Mouse (Mus musculus) forebrain, embryonic 10.5 days (tissue): ENCODE results near the gene Vcp. TPM values are rescaled to one million over a fixed set of nuclear protein-coding genes. Genes with fewer than 3 reads are reported as not detected.

Experiments
- DNase-seq: peaks from one replicate; pipeline ENCODE4 v3.0.0-alpha.2; 2017; ENCODE audit warnings: low spot score; ENCODE audit errors: extremely low spot score
- H3K27ac ChIP-seq: fragments of 300-500 bp; sonication (generic); 2 replicates; pipeline ENCODE4 v1.5.1; 2016; ENCODE audit warnings: mild to moderate bottlenecking
- H3K27me3 ChIP-seq: fragments of 300-500 bp; sonication (generic); 2 replicates; pipeline ENCODE4 v1.6.1; 2016; ENCODE audit warnings: mild to moderate bottlenecking; ENCODE audit not compliant: poor library complexity, severe bottlenecking
- H3K36me3 ChIP-seq: fragments of 300-500 bp; sonication (generic); replicated peaks from 2 replicates; pipeline ENCODE4 v1.6.1; 2016; ENCODE audit warnings: mild to moderate bottlenecking, moderate library complexity
- H3K4me1 ChIP-seq: fragments of 300-500 bp; sonication (generic); 2 replicates; pipeline ENCODE4 v1.6.1; 2016
- H3K4me3 ChIP-seq: fragments of 300-500 bp; sonication (generic); 2 replicates; pipeline ENCODE4 v1.5.1; 2016; ENCODE audit warnings: mild to moderate bottlenecking, moderate library complexity
- H3K9me3 ChIP-seq: fragments of 300-500 bp; sonication (generic); 2 replicates; pipeline ENCODE4 v1.6.1; 2016; ENCODE audit warnings: mild to moderate bottlenecking, moderate library complexity
- WGBS: fragments of 180-500 bp; shearing (Covaris S2); methylation state at CpG from one replicate; pipeline ENCODE4 v1.1.7; 2016; 5-methylcytosine and 5-hydroxymethylcytosine counted together
- polyA plus RNA-seq: library from polyadenylated mRNA; unstranded; fragments of >200 nt; fragmentation: Nextera tagmentation; extraction: Ambion mirVana; gene quantifications from 2 replicates; pipeline ENCODE4 v1.2.1, GENCODE M21; 2016

Vcp gene
- polyA plus RNA-seq, 1 experiment from 2014 or later: 655 TPM

GRCm38 (mm10) chr4:42957306-42957705 lies 43.0 kb downstream of the Vcp start:
- H3K36me3 ChIP-seq: peaks cover 50% of the 10 kb centered on the region
- H3K27ac ChIP-seq: no peak overlapping the region

GRCm38 (mm10) chr4:42956581-42956980 lies 43.7 kb downstream of the Vcp start:
- no peak for DNase-seq
- H3K36me3 ChIP-seq: peaks cover 50% of the 10 kb centered on the region
- H3K9me3 ChIP-seq: no peaks in the 10 kb centered on the region
- H3K4me1 ChIP-seq: peaks cover 32% of the 10 kb centered on the region
- no peaks in the 10 kb centered on the region for H3K27me3 ChIP-seq
- H3K27ac ChIP-seq: no peak overlapping the region
- no peak overlapping the region for H3K4me3 ChIP-seq
- WGBS: 93% methylated on average over 17 of the region's 17 CpGs

More at GRCm38 (mm10) chr4:42957306-42957705, 43.0 kb downstream of the Vcp start:
- Histone ChIP-seq H3K27me3 (no peaks in the 10 kb centered on the region), H3K9me3 (no peaks in the 10 kb centered on the region), H3K4me3 (no peak overlapping the region), H3K4me1 (peaks cover 25% of the 10 kb centered on the region)
- no peak for DNase-seq
- 83% methylated on average over 11 of the region's 11 CpGs for WGBS

DNA sequence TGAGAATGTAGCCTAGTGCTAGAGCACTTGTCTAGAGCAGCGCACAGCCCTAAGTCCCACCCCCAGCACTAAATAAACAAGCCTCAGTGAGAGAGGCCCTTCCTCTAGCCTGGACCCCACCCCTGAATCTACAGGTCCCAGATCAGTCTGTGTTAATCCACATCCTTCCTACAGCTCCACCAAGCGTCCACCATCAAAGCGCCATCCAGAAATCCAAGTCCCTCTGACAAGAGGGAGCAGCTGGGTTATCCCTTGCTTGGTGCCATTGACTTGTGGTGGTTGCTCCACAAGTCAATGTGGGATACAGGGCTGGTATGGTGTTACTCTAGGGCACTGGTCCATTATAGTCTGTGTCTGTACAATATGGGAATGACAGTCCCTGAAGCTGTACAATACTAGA lies 45.1 kb downstream of the Vcp start:
- no peak overlapping the region for H3K4me3 ChIP-seq
- H3K36me3 ChIP-seq: peaks cover 50% of the 10 kb centered on the region
- no peak overlapping the region for H3K27ac ChIP-seq
- no peaks in the 10 kb centered on the region for H3K27me3 ChIP-seq
- peaks cover 46% of the 10 kb centered on the region for H3K4me1 ChIP-seq
- no peak for DNase-seq
- H3K9me3 ChIP-seq: no peaks in the 10 kb centered on the region
- 94% methylated on average over 3 of the region's 3 CpGs for WGBS

- peaks cover 53% of the 10 kb centered on the region for H3K4me1 ChIP-seq
- DNase-seq: peak; percentile 73
- peak overlapping the region; percentile 72; the same call in 1 of the 2 replicates for H3K27ac ChIP-seq
- no peaks in the 10 kb centered on the region for H3K9me3 ChIP-seq
- WGBS: 3% methylated on average over 10 of the region's 10 CpGs
- peaks cover 50% of the 10 kb centered on the region for H3K36me3 ChIP-seq
- no peak overlapping the region for H3K4me3 ChIP-seq
- H3K27me3 ChIP-seq: no peaks in the 10 kb centered on the region
These were observed 46.0 kb downstream of the Vcp start for GRCm38 (mm10) chr4:42954297-42954696.

- H3K4me1 ChIP-seq: peaks cover 60% of the 10 kb centered on the region
- H3K27ac ChIP-seq: peak overlapping the region; percentile 72
- peaks cover 2% of the 10 kb centered on the region for H3K27me3 ChIP-seq
- peak overlapping the region; percentile 22 for H3K4me3 ChIP-seq
- WGBS: 14% methylated on average over 10 of the region's 10 CpGs
- H3K36me3 ChIP-seq: peaks cover 45% of the 10 kb centered on the region
- no peaks in the 10 kb centered on the region for H3K9me3 ChIP-seq
- no peak for DNase-seq
These were observed 46.7 kb downstream of the Vcp start for GRCm38 (mm10) chr4:42953435-42954094.

- H3K4me3 ChIP-seq: peak overlapping the region; percentile 22; the same call in 1 of the 2 replicates
- no peaks in the 10 kb centered on the region for H3K9me3 ChIP-seq
- peak overlapping the region; percentile 27; the same call in 1 of the 2 replicates for H3K27ac ChIP-seq
- DNase-seq: no peak
- peaks cover 36% of the 10 kb centered on the region for H3K36me3 ChIP-seq
- WGBS: 87% methylated on average over 7 of the region's 7 CpGs
- peaks cover 12% of the 10 kb centered on the region for H3K27me3 ChIP-seq
- peaks cover 70% of the 10 kb centered on the region for H3K4me1 ChIP-seq
These were observed 47.7 kb downstream of the Vcp start for GRCm38 (mm10) chr4:42952563-42952962.

- H3K4me3 ChIP-seq: peak overlapping the region; percentile 90; the same call in 1 of the 2 replicates
- DNase-seq: no peak
- H3K36me3 ChIP-seq: peaks cover 26% of the 10 kb centered on the region
- peaks cover 81% of the 10 kb centered on the region for H3K4me1 ChIP-seq
- 0 out of 2 replicates have a peak overlapping the region, but pooled peaks have one; percentile 26 for H3K27ac ChIP-seq
- H3K9me3 ChIP-seq: no peaks in the 10 kb centered on the region
- WGBS: 67% methylated on average over 11 of the region's 11 CpGs
- H3K27me3 ChIP-seq: peaks cover 23% of the 10 kb centered on the region
These were observed 48.8 kb downstream of the Vcp start for GRCm38 (mm10) chr4:42951206-42952195.

DNA sequence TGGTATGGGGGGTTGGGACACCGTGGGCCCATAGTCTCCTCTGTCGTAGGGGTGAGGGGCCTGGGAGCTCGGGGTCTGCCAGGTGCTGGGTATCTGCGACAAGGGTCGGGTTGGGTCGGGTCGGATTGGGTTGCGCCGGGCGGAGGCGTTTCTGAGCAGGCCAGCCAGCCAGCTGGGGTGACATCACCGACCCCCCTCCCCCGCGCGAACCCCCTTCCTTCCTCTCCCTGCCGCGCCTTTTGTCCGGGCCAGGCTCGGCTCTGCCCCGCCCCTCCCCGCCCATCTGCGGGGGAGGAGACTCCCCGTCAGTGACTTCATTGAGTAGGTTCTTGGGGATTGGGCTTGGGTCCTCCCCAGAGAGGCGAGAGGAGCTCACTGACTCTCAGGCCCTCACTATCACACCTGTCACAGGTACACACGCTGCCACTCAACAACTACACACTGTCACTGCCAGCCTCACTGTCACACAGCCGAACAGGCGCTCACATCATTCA lies 50.2 kb downstream of the Vcp start:
- peaks cover 16% of the 10 kb centered on the region for H3K36me3 ChIP-seq
- peak overlapping the region; percentile 90 for H3K4me3 ChIP-seq
- DNase-seq: peak; percentile 86
- H3K9me3 ChIP-seq: no peaks in the 10 kb centered on the region
- WGBS: 2% methylated on average over 25 of the region's 27 CpGs
- H3K27me3 ChIP-seq: peaks cover 28% of the 10 kb centered on the region
- peak overlapping the region; percentile 98 for H3K27ac ChIP-seq
- H3K4me1 ChIP-seq: peaks cover 86% of the 10 kb centered on the region

- Histone ChIP-seq H3K9me3 (no peaks in the 10 kb centered on the region), H3K27ac (peak within 1 kb of the TSS; percentile 98), H3K36me3 (peaks cover 11% of the 10 kb centered on the region), H3K4me3 (peak within 1 kb of the TSS; percentile 90), H3K27me3 (peaks cover 28% of the 10 kb centered on the region), H3K4me1 (peaks cover 85% of the 10 kb centered on the region)
- 1% methylated on average over 39 of the region's 39 CpGs for WGBS
- peak; percentile 95 for DNase-seq
These were observed 50.6 kb downstream of the Vcp start, which contains the start of gene Dnajb5 for GRCm38 (mm10) chr4:42949676-42950051. Gene Dnajb5, plus strand, starts transcription at chr4:42949814.

DNA sequence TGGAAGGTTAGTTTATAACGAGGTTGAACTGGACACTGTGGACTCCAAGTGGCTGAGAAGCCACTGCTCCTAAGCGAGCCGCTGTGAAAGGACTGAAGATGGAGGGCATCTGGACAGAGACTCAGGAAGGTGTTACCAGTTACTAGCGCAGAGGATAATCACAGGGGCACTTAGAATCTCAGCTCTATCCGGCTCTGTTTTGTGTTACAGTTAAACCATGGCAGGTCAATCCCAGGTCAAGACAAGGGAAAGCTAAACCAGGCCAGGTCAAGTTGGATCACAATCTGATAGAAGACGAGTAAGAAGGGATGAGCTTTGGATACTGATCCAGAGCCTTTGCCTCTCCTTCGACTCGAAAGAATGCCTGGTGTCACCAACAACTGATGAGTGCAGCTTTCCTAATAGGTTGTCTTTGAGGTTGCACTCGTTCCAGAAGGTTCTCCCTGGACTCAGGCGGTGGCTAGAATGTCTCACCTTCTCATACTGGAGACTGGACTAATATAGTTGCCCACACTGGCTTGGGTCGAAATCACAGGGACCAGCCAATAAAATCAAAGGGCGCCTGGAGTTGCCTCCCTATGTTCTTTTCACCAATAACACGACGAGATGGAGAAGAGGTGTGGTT lies 51.1 kb downstream of the Vcp start:
- H3K4me1 ChIP-seq: peaks cover 80% of the 10 kb centered on the region

GRCm38 (mm10) chr4:42948527-42948926 lies 51.8 kb downstream of the Vcp start:
- DNase-seq: no peak
- Histone ChIP-seq H3K27ac (0 out of 2 replicates have a peak overlapping the region, but pooled peaks have one; percentile 98), H3K27me3 (peaks cover 28% of the 10 kb centered on the region), H3K4me1 (peaks cover 74% of the 10 kb centered on the region), H3K36me3 (peaks cover 9% of the 10 kb centered on the region; the same call in 1 of the 2 replicates), H3K9me3 (no peaks in the 10 kb centered on the region), H3K4me3 (peak overlapping the region; percentile 90; the same call in 1 of the 2 replicates)
- 53% methylated on average over 13 of the region's 13 CpGs for WGBS

More for the DNA sequence above, 51.1 kb downstream of the Vcp start:
- Histone ChIP-seq H3K27ac (peak overlapping the region; percentile 98), H3K27me3 (peaks cover 28% of the 10 kb centered on the region), H3K4me3 (peak overlapping the region; percentile 90), H3K36me3 (peaks cover 9% of the 10 kb centered on the region; the same call in 1 of the 2 replicates), H3K9me3 (no peaks in the 10 kb centered on the region)
- peak; percentile 37 for DNase-seq
- WGBS: 17% methylated on average over 14 of the region's 14 CpGs

GRCm38 (mm10) chr4:42946733-42947290 lies 53.5 kb downstream of the Vcp start:
- H3K9me3 ChIP-seq: no peaks in the 10 kb centered on the region
- DNase-seq: peak; percentile 61
- 0 out of 2 replicates have a peak overlapping the region, but pooled peaks have one; percentile 7 for H3K4me3 ChIP-seq
- H3K36me3 ChIP-seq: no peaks in the 10 kb centered on the region
- WGBS: 46% methylated on average over 10 of the region's 10 CpGs
- no peak overlapping the region for H3K27ac ChIP-seq
- peaks cover 28% of the 10 kb centered on the region for H3K27me3 ChIP-seq
- peaks cover 57% of the 10 kb centered on the region for H3K4me1 ChIP-seq
